Mouse (Mus musculus) brain, embryonic 14.5 days (tissue): ENCODE measurements around the gene Cbx4.

Source experiments
- CTCF ChIP-seq: fragments of 200-500 bp; IDR thresholded peaks from 2 replicates; pipeline ENCODE4 v1.5.1; 2012; ENCODE audit warnings: inconsistent platforms, mild to moderate bottlenecking, moderate library complexity, borderline replicate concordance; ENCODE audit not compliant: insufficient read depth, insufficient read length; ENCODE audit errors: extremely low read depth
- POLR2A ChIP-seq: fragments of 200-500 bp; IDR thresholded peaks from 2 replicates; pipeline ENCODE4 v1.6.1; 2012; ENCODE audit warnings: mild to moderate bottlenecking, inconsistent platforms, borderline replicate concordance; ENCODE audit not compliant: poor library complexity, insufficient read depth, insufficient read length, severe bottlenecking; ENCODE audit errors: extremely low read depth

GRCm38 (mm10) chr11:119117945-119118344, 31.9 kb upstream of the Cbx4 start:
- TF ChIP-seq POLR2A (no peak), CTCF (no peak)
